Mouse (Mus musculus): ENCODE results near the gene Plpp2.

- no peak for TF ChIP-seq USF1 (IDR thresholded peaks at IDR 0.05; ENCODE audit: low read depth)
- TF ChIP-seq POLR2A (IDR thresholded peaks at IDR 0.05; ENCODE audit: insufficient read length, low read depth), result no peak
- TF ChIP-seq REST (IDR thresholded peaks at IDR 0.05; ENCODE audit: insufficient read depth, insufficient read length), result no peak
- no peak for TF ChIP-seq POLR2AphosphoS2 (IDR thresholded peaks at IDR 0.05; ENCODE audit: insufficient read length, low read depth)
- TF ChIP-seq TCF12 (IDR thresholded peaks at IDR 0.05; ENCODE audit: insufficient read depth, poor library complexity, severe bottlenecking), result no peak
- TF ChIP-seq MYOG (IDR thresholded peaks at IDR 0.05; ENCODE audit: control insufficient read depth in 1 of 3, insufficient read depth in 1 of 3, insufficient read length in 2 of 3, low read depth in 2 of 3), result no peak
- no peak for TF ChIP-seq MAX (IDR thresholded peaks at IDR 0.05; ENCODE audit: low read depth)
- no peak for TF ChIP-seq CEBPB (IDR thresholded peaks at IDR 0.05; ENCODE audit: insufficient read depth, poor library complexity, severe bottlenecking)
- no peak for TF ChIP-seq TCF3 (IDR thresholded peaks at IDR 0.05; ENCODE audit: insufficient read length, low read depth)
Observed at GRCm38 (mm10) chr10:79506709-79507108, 26.9 kb downstream of the Plpp2 start.

Data from myocyte (in vitro differentiated cells).